In the genomic region with DNA sequence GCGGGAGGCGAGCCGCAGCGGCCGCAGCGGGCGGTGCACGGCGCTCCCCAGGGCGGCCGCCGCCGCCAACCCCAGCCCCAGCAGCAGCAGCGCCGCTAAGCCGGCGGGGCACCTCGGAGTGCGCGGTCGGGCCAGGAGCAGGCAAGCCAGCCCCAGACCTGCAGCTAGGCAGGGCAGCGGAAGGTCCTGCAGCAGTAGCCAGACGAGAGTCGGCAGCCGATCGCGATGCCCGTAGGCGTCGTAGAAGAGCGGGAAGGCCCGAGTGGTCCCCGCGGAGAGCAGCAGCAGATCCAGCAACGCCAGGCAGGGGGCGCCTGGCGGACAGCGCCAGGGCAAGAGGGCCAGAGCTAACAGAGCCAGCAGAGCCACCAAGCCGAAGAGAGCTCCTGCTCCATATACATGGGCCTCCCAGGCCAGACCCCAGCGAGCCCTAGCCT, we compare ENCODE assay signal across 8 mouse cellular contexts. TPM values are rescaled to one million over a fixed set of nuclear protein-coding genes. Genes with fewer than 3 reads are reported as not detected.
DNase-seq lines count a peak whose midpoint lies in the region; ATAC-seq lines count a peak whose summit lies in the region.

No protein-coding gene starts in this region.

- under 1% methylated on average over 40 of the region's 40 CpGs for WGBS in hindbrain, embryonic 12.5 days

- peak overlapping the region; percentile 99 for H3K4me2 ChIP-seq in hindbrain, embryonic 12.5 days (replicated peaks)

- H3K27me3 ChIP-seq in hindbrain, embryonic 12.5 days = peaks cover 80% of the 10 kb centered on the region

- ATAC-seq in hindbrain, embryonic 12.5 days (ENCODE audit: low FRiP score) = peak; percentile 75

- peak; percentile 85 for DNase-seq in Muller cell, postnatal 12 days (ENCODE audit: inconsistent ontology term)
- DNase-seq in cerebellum, adult 9-11 months = peak; percentile 85
- peak; percentile 52 to 68 for DNase-seq in frontal cortex, postnatal 14 days (ENCODE audit: low spot score in 2 of 2)
- peak; percentile 70 to 81 for DNase-seq in layer of hippocampus, postnatal 14 days (ENCODE audit: low spot score in 2 of 2)
- DNase-seq in lung, postnatal 10 days = peak; percentile 89
- DNase-seq in ovary, postnatal 36 days (ENCODE audit: low spot score) = peak; percentile 86
- DNase-seq in thymus, postnatal 25 days = peak; percentile 79

- peak overlapping the region; percentile 69 for H3K9ac ChIP-seq in hindbrain, embryonic 12.5 days

- peaks cover 23% of the 10 kb centered on the region for H3K4me1 ChIP-seq in hindbrain, embryonic 12.5 days

- peak overlapping the region; percentile 51 for H3K4me3 ChIP-seq in hindbrain, embryonic 12.5 days

- no peaks in the 10 kb centered on the region for H3K9me3 ChIP-seq in hindbrain, embryonic 12.5 days (replicated peaks)

- H3K36me3 ChIP-seq in hindbrain, embryonic 12.5 days = no peaks in the 10 kb centered on the region

- no peak overlapping the region for H3K27ac ChIP-seq in hindbrain, embryonic 12.5 days

RNA-seq across cellular contexts. Expression of gene Rbm28, which starts 6.2 kb away (rescaled TPM):
- polyA plus RNA-seq in hindbrain, embryonic 12.5 days (2016; fragmentation: Nextera tagmentation; extraction: Ambion mirVana) = 57.7 and 61.0 TPM in 2 replicates
- total RNA-seq in layer of hippocampus, postnatal 14 days (2021) = 10 to 100 TPM; 36.1 to 36.3 TPM

RNA-seq across cellular contexts. Expression of gene Prrt4, which starts 8.4 kb away (rescaled TPM):
- polyA plus RNA-seq in hindbrain, embryonic 12.5 days (2016; fragmentation: Nextera tagmentation; extraction: Ambion mirVana) = 2.4 and 2.6 TPM in 2 replicates
- 1 to 10 TPM; 4.8 TPM for total RNA-seq in layer of hippocampus, postnatal 14 days (2021)

RNA-seq across cellular contexts. Expression of gene Impdh1, which starts 45.2 kb away (rescaled TPM):
- polyA plus RNA-seq in hindbrain, embryonic 12.5 days (2016; fragmentation: Nextera tagmentation; extraction: Ambion mirVana) = 49.9 and 52.4 TPM in 2 replicates
- 10 to 100 TPM; 59.5 to 62.0 TPM for total RNA-seq in layer of hippocampus, postnatal 14 days (2021)
